In genomic region chr19:6852393-6853305, GRCm38 (mm10) we compare ENCODE assay signal across 21 mouse cellular contexts. TPM values are rescaled to one million over a fixed set of nuclear protein-coding genes. Genes with fewer than 3 reads are reported as not detected.
A peak's percentile ranks its signal among the peaks of the same experiment; 100 is the strongest.
DNase-seq lines count a peak whose midpoint lies in the region; ATAC-seq lines count a peak whose summit lies in the region.
"Had no signal": no experiment of that assay in that cellular context is flagged by ENCODE, and none has a peak within 500 bp of the region (broad histone marks: within the 10 kb centered on the region; RNA-seq: fewer than 3 reads in every experiment).

No protein-coding gene starts in this region.

- H3K4me2 ChIP-seq in forebrain, embryonic 11.5 days (ENCODE audit: low read depth, low read length, severe bottlenecking) = no peak overlapping the region
- H3K4me2 ChIP-seq in midbrain, embryonic 16.5 days (ENCODE audit: low read length) = no peak overlapping the region
- no peak overlapping the region for H3K4me2 ChIP-seq in midbrain, embryonic 15.5 days
- no peak overlapping the region for H3K4me2 ChIP-seq in intestine, embryonic 15.5 days (replicated peaks)
- no peak overlapping the region for H3K4me2 ChIP-seq in stomach, embryonic 16.5 days (ENCODE audit: low read depth, low read length)
- H3K4me2 ChIP-seq: embryonic facial prominence, embryonic 13.5 days; neural tube, embryonic 12.5 days had no signal

- ATAC-seq in forebrain, embryonic 11.5 days (replicated peaks; ENCODE audit: low FRiP score) = no peak
- ATAC-seq in midbrain, embryonic 16.5 days = no peak
- no peak for ATAC-seq in midbrain, embryonic 15.5 days (replicated peaks)
- ATAC-seq in intestine, embryonic 15.5 days = peak; percentile 37
- ATAC-seq in stomach, embryonic 16.5 days (ENCODE audit: insufficient read depth, low FRiP score) = peak; percentile 48; the same call in 1 of the 2 replicates
- no peak for ATAC-seq in inflammation-experienced regulatory T-cells, adult 6 months
- ATAC-seq: forebrain, embryonic 16.5 days; hindbrain, postnatal 0 days; liver, postnatal 0 days had no signal

- DNase-seq in forebrain, embryonic 10.5 days (ENCODE audit: extremely low spot score, low spot score) = no peak
- no peak for DNase-seq in forebrain, embryonic 11.5 days (ENCODE audit: low spot score)
- no peak for DNase-seq in urinary bladder, postnatal 10 days (ENCODE audit: low spot score)
- DNase-seq: cerebellum, adult 2 months; gastrocnemius, postnatal 36 days; kidney, adult 9 months; kidney, postnatal 25 days; liver, postnatal 0 days; thymus, postnatal 14 days had no signal

- peaks cover 85% of the 10 kb centered on the region for H3K27me3 ChIP-seq in forebrain, embryonic 10.5 days (ENCODE audit: poor library complexity, severe bottlenecking)
- H3K27me3 ChIP-seq in forebrain, embryonic 11.5 days (ENCODE audit: control insufficient read depth, insufficient read depth, low read length) = peaks cover 21% of the 10 kb centered on the region
- H3K27me3 ChIP-seq in midbrain, embryonic 16.5 days (ENCODE audit: control insufficient read depth, insufficient read depth, low read depth, low read length) = peaks cover 23% of the 10 kb centered on the region
- peaks cover 32% of the 10 kb centered on the region for H3K27me3 ChIP-seq in midbrain, embryonic 15.5 days (replicated peaks)
- peaks cover 24% of the 10 kb centered on the region for H3K27me3 ChIP-seq in intestine, embryonic 15.5 days (replicated peaks)
- H3K27me3 ChIP-seq in stomach, embryonic 16.5 days (ENCODE audit: control insufficient read depth, insufficient read depth, low read length) = peaks cover 21% of the 10 kb centered on the region
- H3K27me3 ChIP-seq: CH12.LX; megakaryocyte, embryonic 14.5 days had no signal

- H3K36me3 ChIP-seq in forebrain, embryonic 10.5 days (replicated peaks) = no peaks in the 10 kb centered on the region
- H3K36me3 ChIP-seq in forebrain, embryonic 11.5 days (ENCODE audit: control insufficient read depth, insufficient read depth, low read length) = no peaks in the 10 kb centered on the region
- H3K36me3 ChIP-seq in midbrain, embryonic 16.5 days (ENCODE audit: control insufficient read depth, insufficient read depth, low read length) = no peaks in the 10 kb centered on the region
- no peaks in the 10 kb centered on the region for H3K36me3 ChIP-seq in midbrain, embryonic 15.5 days (replicated peaks)
- no peaks in the 10 kb centered on the region for H3K36me3 ChIP-seq in intestine, embryonic 15.5 days
- no peaks in the 10 kb centered on the region for H3K36me3 ChIP-seq in stomach, embryonic 16.5 days (ENCODE audit: control insufficient read depth, insufficient read depth, low read length)
- H3K36me3 ChIP-seq: embryonic facial prominence, embryonic 13.5 days; hindbrain, embryonic 10.5 days; neural tube, embryonic 12.5 days had no signal

- peak overlapping the region; percentile 51 for H3K27ac ChIP-seq in forebrain, embryonic 10.5 days
- H3K27ac ChIP-seq in forebrain, embryonic 11.5 days (ENCODE audit: low read depth, low read length) = no peak overlapping the region
- no peak overlapping the region for H3K27ac ChIP-seq in midbrain, embryonic 16.5 days (ENCODE audit: low read length)
- no peak overlapping the region for H3K27ac ChIP-seq in midbrain, embryonic 15.5 days
- no peak overlapping the region for H3K27ac ChIP-seq in intestine, embryonic 15.5 days
- H3K27ac ChIP-seq in stomach, embryonic 16.5 days (ENCODE audit: low read length) = no peak overlapping the region
- H3K27ac ChIP-seq: embryonic facial prominence, embryonic 13.5 days; hindbrain, embryonic 10.5 days; hindbrain, postnatal 0 days; neural tube, embryonic 12.5 days had no signal

- no peak overlapping the region for H3K9ac ChIP-seq in forebrain, embryonic 11.5 days (ENCODE audit: low read length)
- peak overlapping the region; percentile 23; the same call in 1 of the 2 replicates for H3K9ac ChIP-seq in midbrain, embryonic 16.5 days (ENCODE audit: low read depth, low read length)
- no peak overlapping the region for H3K9ac ChIP-seq in midbrain, embryonic 15.5 days
- no peak overlapping the region for H3K9ac ChIP-seq in intestine, embryonic 15.5 days
- peak overlapping the region; percentile 34; the same call in 1 of the 2 replicates for H3K9ac ChIP-seq in stomach, embryonic 16.5 days (ENCODE audit: low read length)
- H3K9ac ChIP-seq: embryonic facial prominence, embryonic 13.5 days; liver, postnatal 0 days; neural tube, embryonic 12.5 days had no signal

- H3K9me3 ChIP-seq in forebrain, embryonic 10.5 days = no peaks in the 10 kb centered on the region
- H3K9me3 ChIP-seq in forebrain, embryonic 11.5 days (ENCODE audit: control insufficient read depth, low read length) = no peaks in the 10 kb centered on the region
- H3K9me3 ChIP-seq in midbrain, embryonic 16.5 days (replicated peaks; ENCODE audit: control insufficient read depth, low read length, poor library complexity, severe bottlenecking) = no peaks in the 10 kb centered on the region
- no peaks in the 10 kb centered on the region for H3K9me3 ChIP-seq in midbrain, embryonic 15.5 days
- no peaks in the 10 kb centered on the region for H3K9me3 ChIP-seq in intestine, embryonic 15.5 days
- no peaks in the 10 kb centered on the region for H3K9me3 ChIP-seq in stomach, embryonic 16.5 days (replicated peaks; ENCODE audit: control insufficient read depth, low read length)
- H3K9me3 ChIP-seq: embryonic facial prominence, embryonic 13.5 days; hindbrain, embryonic 10.5 days; megakaryocyte, embryonic 14.5 days; neural tube, embryonic 12.5 days had no signal

- H3K4me3 ChIP-seq in forebrain, embryonic 10.5 days = no peak overlapping the region
- no peak overlapping the region for H3K4me3 ChIP-seq in forebrain, embryonic 11.5 days (ENCODE audit: low read depth, low read length)
- no peak overlapping the region for H3K4me3 ChIP-seq in midbrain, embryonic 16.5 days (ENCODE audit: low read depth, low read length)
- H3K4me3 ChIP-seq in midbrain, embryonic 15.5 days = no peak overlapping the region
- no peak overlapping the region for H3K4me3 ChIP-seq in intestine, embryonic 15.5 days (replicated peaks)
- no peak overlapping the region for H3K4me3 ChIP-seq in stomach, embryonic 16.5 days (replicated peaks; ENCODE audit: low read length)
- H3K4me3 ChIP-seq: embryonic facial prominence, embryonic 13.5 days; hindbrain, embryonic 10.5 days; megakaryocyte, embryonic 14.5 days; neural tube, embryonic 12.5 days had no signal

- H3K4me1 ChIP-seq in forebrain, embryonic 10.5 days = peaks cover 49% of the 10 kb centered on the region
- H3K4me1 ChIP-seq in forebrain, embryonic 11.5 days (replicated peaks; ENCODE audit: control insufficient read depth, insufficient read depth, low read length) = peaks cover 22% of the 10 kb centered on the region
- H3K4me1 ChIP-seq in midbrain, embryonic 16.5 days (ENCODE audit: control insufficient read depth, insufficient read depth, low read length) = peaks cover 15% of the 10 kb centered on the region
- H3K4me1 ChIP-seq in midbrain, embryonic 15.5 days = peaks cover 18% of the 10 kb centered on the region
- peaks cover 28% of the 10 kb centered on the region for H3K4me1 ChIP-seq in intestine, embryonic 15.5 days (replicated peaks)
- peaks cover 14% of the 10 kb centered on the region for H3K4me1 ChIP-seq in stomach, embryonic 16.5 days (ENCODE audit: control insufficient read depth, insufficient read depth, low read length)

- 74% methylated on average over 21 of the region's 21 CpGs for WGBS in forebrain, embryonic 10.5 days
- WGBS in forebrain, embryonic 11.5 days = 75% methylated on average over 21 of the region's 21 CpGs
- 83% methylated on average over 21 of the region's 21 CpGs for WGBS in midbrain, embryonic 16.5 days
- 73% methylated on average over 21 of the region's 21 CpGs for WGBS in midbrain, embryonic 15.5 days
- 77% methylated on average over 21 of the region's 21 CpGs for WGBS in intestine, embryonic 15.5 days
- WGBS in stomach, embryonic 16.5 days = 77% methylated on average over 21 of the region's 21 CpGs

RNA-seq across cellular contexts. Expression of gene Ccdc88b, which starts 5.4 kb away (rescaled TPM):
- polyA plus RNA-seq in forebrain, embryonic 10.5 days (2016; fragmentation: Nextera tagmentation; extraction: Ambion mirVana) = 0.32 and 0.36 TPM in 2 replicates
- polyA plus RNA-seq in forebrain, embryonic 11.5 days (2014; fragmentation: Nextera tagmentation; extraction: Ambion mirVana) = 0.56 and 0.80 TPM in 2 replicates
- 0.27 and 0.55 TPM in 2 replicates for polyA plus RNA-seq in midbrain, embryonic 16.5 days (2015; fragmentation: Nextera tagmentation; extraction: Ambion mirVana)
- polyA plus RNA-seq in midbrain, embryonic 15.5 days (2015; fragmentation: Nextera tagmentation; extraction: Ambion mirVana) = 0.54 and 0.56 TPM in 2 replicates
- 1.4 and 1.5 TPM in 2 replicates for polyA plus RNA-seq in intestine, embryonic 15.5 days (2015; fragmentation: Nextera tagmentation; extraction: Ambion mirVana)
- polyA plus RNA-seq in stomach, embryonic 16.5 days (2015; fragmentation: Nextera tagmentation; extraction: Ambion mirVana) = 1.1 and 1.3 TPM in 2 replicates
- polyA plus RNA-seq in inflammation-experienced regulatory T-cells, adult 6 months (2017; shearing (Covaris generic)) = 1 to 10 TPM; 4.4 to 5.8 (median 4.7) TPM

RNA-seq across cellular contexts. Expression of gene Rps6ka4, which starts 12.2 kb away (rescaled TPM):
- polyA plus RNA-seq in forebrain, embryonic 10.5 days (2016; fragmentation: Nextera tagmentation; extraction: Ambion mirVana) = 4.9 and 5.4 TPM in 2 replicates
- polyA plus RNA-seq in forebrain, embryonic 11.5 days (2014; fragmentation: Nextera tagmentation; extraction: Ambion mirVana) = 6.0 and 7.2 TPM in 2 replicates
- 10.1 and 14.6 TPM in 2 replicates for polyA plus RNA-seq in midbrain, embryonic 16.5 days (2015; fragmentation: Nextera tagmentation; extraction: Ambion mirVana)
- polyA plus RNA-seq in midbrain, embryonic 15.5 days (2015; fragmentation: Nextera tagmentation; extraction: Ambion mirVana) = 10.5 and 11.9 TPM in 2 replicates
- 20.8 and 21.0 TPM in 2 replicates for polyA plus RNA-seq in intestine, embryonic 15.5 days (2015; fragmentation: Nextera tagmentation; extraction: Ambion mirVana)
- 35.5 and 39.6 TPM in 2 replicates for polyA plus RNA-seq in stomach, embryonic 16.5 days (2015; fragmentation: Nextera tagmentation; extraction: Ambion mirVana)
- polyA plus RNA-seq in inflammation-experienced regulatory T-cells, adult 6 months (2017; shearing (Covaris generic)) = 10 to 100 TPM in 1 of 3 experiments, 1 to 10 TPM in 2; 7.4 to 13.5 (median 8.6) TPM

RNA-seq across cellular contexts. Expression of gene Trmt112, which starts 56.8 kb away (rescaled TPM):
- polyA plus RNA-seq in forebrain, embryonic 10.5 days (2016; fragmentation: Nextera tagmentation; extraction: Ambion mirVana) = 155 and 159 TPM in 2 replicates
- 144 and 152 TPM in 2 replicates for polyA plus RNA-seq in forebrain, embryonic 11.5 days (2014; fragmentation: Nextera tagmentation; extraction: Ambion mirVana)
- 95.3 and 107 TPM in 2 replicates for polyA plus RNA-seq in midbrain, embryonic 16.5 days (2015; fragmentation: Nextera tagmentation; extraction: Ambion mirVana)
- polyA plus RNA-seq in midbrain, embryonic 15.5 days (2015; fragmentation: Nextera tagmentation; extraction: Ambion mirVana) = 101 and 105 TPM in 2 replicates
- 124 TPM in 2 replicates for polyA plus RNA-seq in intestine, embryonic 15.5 days (2015; fragmentation: Nextera tagmentation; extraction: Ambion mirVana)
- 111 and 122 TPM in 2 replicates for polyA plus RNA-seq in stomach, embryonic 16.5 days (2015; fragmentation: Nextera tagmentation; extraction: Ambion mirVana)
- 100 to 1,000 TPM; 143 to 219 (median 200) TPM for polyA plus RNA-seq in inflammation-experienced regulatory T-cells, adult 6 months (2017; shearing (Covaris generic))

RNA-seq across cellular contexts. Expression of gene Prdx5, which starts 57.3 kb away (rescaled TPM):
- 144 and 154 TPM in 2 replicates for polyA plus RNA-seq in forebrain, embryonic 10.5 days (2016; fragmentation: Nextera tagmentation; extraction: Ambion mirVana)
- 105 and 106 TPM in 2 replicates for polyA plus RNA-seq in forebrain, embryonic 11.5 days (2014; fragmentation: Nextera tagmentation; extraction: Ambion mirVana)
- 353 and 382 TPM in 2 replicates for polyA plus RNA-seq in midbrain, embryonic 16.5 days (2015; fragmentation: Nextera tagmentation; extraction: Ambion mirVana)
- polyA plus RNA-seq in midbrain, embryonic 15.5 days (2015; fragmentation: Nextera tagmentation; extraction: Ambion mirVana) = 325 and 351 TPM in 2 replicates
- 184 and 205 TPM in 2 replicates for polyA plus RNA-seq in intestine, embryonic 15.5 days (2015; fragmentation: Nextera tagmentation; extraction: Ambion mirVana)
- 291 and 307 TPM in 2 replicates for polyA plus RNA-seq in stomach, embryonic 16.5 days (2015; fragmentation: Nextera tagmentation; extraction: Ambion mirVana)
- polyA plus RNA-seq in inflammation-experienced regulatory T-cells, adult 6 months (2017; shearing (Covaris generic)) = 100 to 1,000 TPM; 209 to 245 (median 241) TPM

Comparison
In these comparisons a context has a peak if more than half of its experiments do, and no peak if none do; other contexts are left out.
1. H3K9ac ChIP-seq: peak in midbrain, embryonic 16.5 days (single experiment) and stomach, embryonic 16.5 days (single experiment); none in forebrain, embryonic 11.5 days (single experiment), midbrain, embryonic 15.5 days (single experiment) and intestine, embryonic 15.5 days (single experiment).
2. ATAC-seq: peak in intestine, embryonic 15.5 days (single experiment) and stomach, embryonic 16.5 days (single experiment); none in forebrain, embryonic 11.5 days (single experiment), midbrain, embryonic 16.5 days (single experiment), midbrain, embryonic 15.5 days (single experiment) and inflammation-experienced regulatory T-cells, adult 6 months (single experiment).